Mouse (Mus musculus) kidney, adult 18-20 months (tissue): ENCODE measurements around the gene Rreb1.

ENCODE experiments used
- DNase-seq: peaks from one replicate; pipeline ENCODE4 v3.0.0; 2021

Rreb1 gene

DNA sequence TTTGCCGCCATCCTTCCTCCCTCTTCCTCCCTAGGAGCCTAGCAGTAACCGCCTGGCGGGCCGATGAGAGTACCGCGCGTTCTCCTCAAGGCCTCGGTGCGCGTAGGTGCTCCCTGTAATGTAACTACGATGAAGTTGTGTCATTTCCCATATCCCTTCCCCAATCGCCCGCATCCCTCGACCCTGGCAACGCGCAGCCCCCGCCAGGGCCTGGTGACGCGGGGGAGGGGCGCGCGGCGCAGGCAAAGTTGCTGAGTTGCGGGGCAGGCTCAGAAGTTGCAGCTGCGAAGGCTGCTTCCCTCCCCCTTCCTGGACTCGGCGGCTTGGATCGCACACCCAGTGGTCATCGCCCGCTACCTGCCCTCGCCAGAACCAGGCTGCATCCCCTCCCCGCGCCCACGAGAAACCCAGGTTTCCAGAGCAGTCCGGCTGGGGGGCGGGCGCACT is at the start of gene Rreb1:
Rreb1 (plus strand) TSS at position 254 of the 447 bp plus-strand sequence.
- DNase-seq = peak; percentile 66

- DNase-seq = peak; percentile 31
These were observed 49.6 kb upstream of the Rreb1 start for GRCm38 (mm10) chr13:37728551-37728950.

- peak; percentile 63 for DNase-seq
These were observed 46.1 kb upstream of the Rreb1 start for GRCm38 (mm10) chr13:37731914-37732693.

GRCm38 (mm10) chr13:37734501-37734900 is 43.7 kb upstream of the Rreb1 start:
- DNase-seq = no peak

DNA sequence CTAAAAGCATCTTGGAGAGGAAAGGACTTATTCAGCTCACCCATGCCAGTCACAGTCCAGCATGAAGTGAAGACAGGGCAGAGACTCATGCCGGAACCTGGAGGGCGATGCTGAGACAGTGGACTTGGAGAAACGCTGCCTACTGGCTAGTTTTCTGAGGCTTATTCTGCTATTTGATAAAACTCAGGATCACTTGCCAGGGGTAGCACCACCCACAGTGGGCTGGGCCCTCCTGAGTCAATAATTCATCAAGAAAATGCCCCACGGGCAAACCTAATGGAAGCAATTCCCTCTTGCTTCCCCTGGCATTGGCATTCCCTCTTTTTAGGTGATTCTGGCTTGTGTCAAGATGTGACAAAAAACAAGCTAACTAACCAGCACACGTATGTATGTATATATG is 38.1 kb upstream of the Rreb1 start:
- DNase-seq = peak; percentile 61

DNA sequence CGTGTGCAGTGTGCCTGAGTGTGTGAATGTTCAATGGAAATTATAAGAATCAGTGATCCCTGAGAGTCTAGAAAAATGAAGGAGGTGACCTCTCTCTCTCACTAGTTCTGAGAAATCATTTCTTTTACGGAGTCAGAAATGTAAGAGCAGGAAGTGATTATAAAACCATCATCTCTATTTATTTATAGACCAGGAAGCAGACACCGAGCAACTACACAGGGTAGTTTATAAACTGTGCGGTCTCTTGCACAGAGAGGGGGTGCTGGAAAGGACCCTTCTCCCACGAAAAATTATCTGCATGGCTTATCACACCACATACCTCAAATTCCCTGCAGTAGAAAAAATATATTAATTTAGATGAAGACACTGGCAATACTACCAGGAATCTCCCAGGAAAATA is 37.4 kb upstream of the Rreb1 start:
- no peak for DNase-seq

DNA sequence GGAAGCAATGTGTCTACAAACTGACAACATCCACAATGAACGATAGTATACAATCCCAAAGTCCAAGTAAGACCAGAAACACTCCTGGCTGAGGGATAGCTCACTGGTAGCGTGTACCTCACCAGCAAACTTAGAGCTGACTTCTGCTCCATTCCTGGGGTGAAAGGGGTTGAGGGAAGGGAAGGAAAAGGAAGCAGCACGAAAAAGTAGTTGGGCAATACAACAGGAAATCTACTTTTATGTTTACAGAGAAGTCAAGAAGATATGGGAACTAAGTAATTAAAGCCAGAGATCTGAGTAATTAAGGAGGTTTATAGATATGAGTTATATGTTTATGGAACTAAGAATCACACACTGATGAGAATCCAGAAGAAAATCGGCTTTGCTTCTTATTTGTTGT is 36.0 kb upstream of the Rreb1 start:
- no peak for DNase-seq

- DNase-seq = no peak
These were observed 30.7 kb upstream of the Rreb1 start for GRCm38 (mm10) chr13:37747504-37747903.

GRCm38 (mm10) chr13:37749485-37749884 is 28.7 kb upstream of the Rreb1 start:
- DNase-seq = no peak

DNA sequence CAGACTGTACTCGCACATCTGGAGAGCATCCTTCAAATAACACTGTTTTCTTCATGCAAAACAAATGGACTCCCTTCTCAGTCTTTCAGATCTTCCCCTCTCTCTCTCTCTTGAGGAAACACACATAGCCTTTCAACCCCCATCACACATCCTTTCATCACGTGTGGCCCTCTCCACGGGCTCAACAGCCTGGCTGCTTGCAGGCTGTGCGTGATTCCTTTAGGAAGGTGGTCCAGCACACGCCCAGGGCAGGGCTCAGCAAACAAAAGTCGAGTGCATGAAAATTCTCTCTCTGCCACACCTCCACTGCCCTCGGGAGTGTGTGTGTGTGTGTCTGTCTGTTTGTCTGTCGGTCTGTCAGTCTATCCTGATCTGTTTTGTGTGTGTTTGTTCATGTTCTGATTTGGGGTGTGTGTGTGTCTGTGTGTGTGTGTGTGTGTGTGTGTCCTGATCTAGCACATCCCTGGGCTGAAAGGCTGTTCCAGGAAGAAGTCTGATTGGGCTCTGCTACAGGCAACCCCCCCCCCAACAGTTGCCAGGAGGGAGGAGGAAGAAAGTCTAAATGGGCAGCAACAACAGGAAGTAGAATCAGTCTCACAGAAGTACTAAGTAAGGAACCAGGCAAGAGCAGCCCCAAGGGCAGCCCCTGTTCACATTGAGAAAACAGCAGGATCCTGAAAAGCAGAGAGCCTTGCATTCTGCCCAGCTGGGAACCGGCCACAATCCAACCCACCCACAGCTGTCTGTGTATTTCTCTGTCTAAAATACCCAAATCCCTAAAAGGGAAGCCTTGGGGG is 26.8 kb upstream of the Rreb1 start:
- DNase-seq = no peak

DNA sequence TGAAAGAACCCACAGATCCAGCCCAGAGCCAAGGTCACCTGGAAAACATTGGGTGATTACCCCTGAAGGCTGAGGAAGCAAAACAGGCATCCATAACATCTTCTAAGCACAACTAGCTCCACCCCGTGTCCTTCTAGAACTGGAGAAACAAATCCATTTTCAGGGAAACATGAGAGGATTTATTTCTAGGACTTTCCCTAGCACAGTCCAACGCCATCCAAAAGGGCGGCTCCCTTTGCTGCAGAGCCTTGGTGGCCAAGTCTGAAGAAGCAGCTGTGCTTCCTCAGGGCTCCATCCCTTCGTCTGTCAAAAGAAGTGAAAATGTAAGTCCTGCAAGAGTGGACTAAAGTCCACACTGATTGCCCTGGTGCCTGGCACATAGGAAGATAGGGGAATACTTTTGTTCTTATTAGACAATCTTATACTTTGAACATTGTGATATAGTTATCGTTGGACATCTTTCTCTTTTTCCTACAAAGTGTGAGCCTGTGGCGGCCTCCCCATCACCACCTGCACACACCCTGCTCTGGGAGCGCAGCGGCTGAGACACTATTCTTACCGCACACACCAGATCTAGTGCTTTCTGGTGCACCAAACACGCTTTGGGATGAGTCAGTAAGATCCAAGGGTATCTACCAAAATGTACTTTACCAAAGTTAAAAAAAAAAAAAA is 18.7 kb upstream of the Rreb1 start:
- DNase-seq = no peak

- no peak for DNase-seq
These were observed 18.2 kb upstream of the Rreb1 start for GRCm38 (mm10) chr13:37760013-37760342.

GRCm38 (mm10) chr13:37760373-37760772 is 17.8 kb upstream of the Rreb1 start:
- no peak for DNase-seq

DNA sequence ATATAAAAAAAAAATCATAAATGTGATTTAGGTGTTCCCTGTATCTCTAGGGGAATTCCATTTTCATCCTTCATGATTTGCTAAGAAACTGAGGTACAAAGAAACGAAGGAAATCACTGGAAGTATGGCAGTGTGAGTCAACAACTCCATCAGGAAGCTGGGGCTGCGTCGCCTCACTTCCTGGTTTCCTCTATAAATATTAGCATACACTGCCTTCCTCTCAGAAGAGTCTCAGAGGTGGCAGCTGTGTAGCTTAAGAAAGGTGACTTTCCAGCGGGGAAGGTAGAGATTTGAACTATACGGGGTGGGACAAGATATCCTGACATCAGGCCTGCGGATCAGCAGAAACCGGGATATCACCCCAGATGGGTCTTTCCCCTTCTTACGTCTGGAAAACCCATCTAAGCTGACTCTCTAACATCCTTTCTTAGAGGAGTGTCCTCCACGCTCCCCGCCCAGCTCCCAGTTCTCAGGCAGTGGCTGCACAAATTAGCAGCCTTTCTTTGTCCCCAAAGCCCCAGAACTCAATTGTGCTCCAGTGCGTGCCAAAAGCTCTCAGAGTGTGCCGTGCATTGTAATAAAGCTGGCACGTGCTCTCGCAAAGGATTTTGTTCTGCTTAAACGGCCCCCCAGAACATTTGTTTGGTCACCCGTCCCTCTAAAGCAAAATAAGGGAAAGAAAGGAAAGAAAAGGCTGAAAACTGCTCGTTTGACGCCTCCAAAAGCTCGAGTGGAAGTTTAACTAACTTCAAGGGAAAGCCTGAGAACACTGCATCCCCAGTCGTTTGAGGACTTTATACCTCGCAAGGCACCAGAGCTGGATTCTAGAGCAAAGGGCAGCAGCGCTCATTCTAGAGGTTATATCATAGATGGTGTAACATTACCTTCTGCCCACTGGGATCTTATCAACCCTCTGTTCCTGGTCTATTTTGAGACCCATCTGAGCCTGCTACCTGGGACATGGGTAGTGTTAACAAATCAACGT is 17.0 kb upstream of the Rreb1 start:
- DNase-seq = peak; percentile 65

- no peak for DNase-seq
These were observed 14.3 kb upstream of the Rreb1 start for GRCm38 (mm10) chr13:37763800-37764407.

GRCm38 (mm10) chr13:37769777-37770176 is 8.4 kb upstream of the Rreb1 start:
- no peak for DNase-seq

DNA sequence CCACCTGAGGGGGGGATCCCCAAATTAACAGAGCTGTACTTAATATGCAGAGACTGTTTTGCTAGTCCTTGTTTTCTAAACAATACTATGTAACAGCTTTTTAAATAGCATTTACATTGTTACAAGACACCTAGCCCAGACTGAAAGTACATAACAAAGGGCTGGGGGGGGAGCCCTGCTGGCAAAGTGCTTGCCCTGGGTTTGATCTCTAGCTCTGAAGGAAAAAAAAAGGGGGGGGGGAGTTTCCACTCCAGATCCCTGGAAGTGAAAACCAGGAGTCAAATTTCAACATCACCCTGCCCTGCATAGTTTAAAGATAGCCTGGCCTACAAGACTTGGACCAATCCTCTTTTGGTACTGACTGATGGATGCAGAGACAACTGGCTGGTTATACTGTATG is 4.7 kb upstream of the Rreb1 start:
- no peak for DNase-seq

DNA sequence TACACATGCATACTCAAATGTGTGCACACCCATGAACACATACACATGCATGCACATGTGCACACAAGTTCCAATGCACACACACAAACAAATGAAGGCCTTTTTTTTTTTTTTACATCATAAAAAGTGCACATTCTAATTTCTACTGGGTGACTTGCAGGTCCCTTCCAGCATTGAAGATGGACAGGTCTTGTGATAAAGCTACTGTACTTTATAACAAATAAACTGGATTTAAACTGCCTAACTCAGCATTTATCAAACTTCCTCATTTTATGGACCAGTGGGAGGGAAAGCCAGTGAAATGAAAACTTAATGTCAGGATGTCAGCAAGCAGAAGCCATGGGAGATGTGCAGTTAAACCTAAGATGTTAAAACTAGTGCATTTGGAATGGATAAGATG is 1.5 kb upstream of the Rreb1 start:
- no peak for DNase-seq

- DNase-seq = no peak
These were observed 651 bp upstream of the Rreb1 start for GRCm38 (mm10) chr13:37777351-37778146.

- DNase-seq = peak; percentile 50
These were observed 513 bp downstream of the Rreb1 start for GRCm38 (mm10) chr13:37778594-37779231.

- no peak for DNase-seq
These were observed 1.1 kb downstream of the Rreb1 start for GRCm38 (mm10) chr13:37779251-37779667.
